Mouse (Mus musculus) embryonic fibroblast, embryonic 13.5 days (primary cell): ENCODE data around the gene Atxn7l2.

Experiments
- CTCF ChIP-seq: IDR thresholded peaks from 2 replicates; pipeline ENCODE4 v1.5.1; 2011; ENCODE audit warnings: mild to moderate bottlenecking, control low read depth, low read length, moderate library complexity, borderline replicate concordance; ENCODE audit not compliant: insufficient read depth
- POLR2A ChIP-seq: IDR thresholded peaks from 2 replicates; pipeline ENCODE4 v1.6.1; 2011; ENCODE audit warnings: low read depth, mild to moderate bottlenecking, control low read depth, low read length, moderate library complexity

- TF ChIP-seq POLR2A (no peak), CTCF (no peak)
Observed at GRCm38 (mm10) chr3:108195287-108195686, 15.4 kb downstream of the Atxn7l2 start.
